Mouse (Mus musculus) stomach, postnatal 0 days (tissue): Measurements from ENCODE around the gene Tmem121. TPM values are rescaled to one million over a fixed set of nuclear protein-coding genes. Genes with fewer than 3 reads are reported as not detected.

Experiments used
- ATAC-seq: fragments of 200-750 bp; cut with Nextera tagmentation; 2 replicates; pipeline ENCODE4 v1.8.0; 2017; ENCODE audit not compliant: low FRiP score, low TSS enrichment
- DNase-seq: peaks from one replicate; pipeline ENCODE4 v3.0.0-alpha.2; 2016; ENCODE audit warnings: low spot score
- H3K27ac ChIP-seq: fragments of 300-500 bp; sonication (generic); replicated peaks from 2 replicates; pipeline ENCODE4 v1.5.1; 2014; ENCODE audit warnings: mild to moderate bottlenecking, control low read depth
- H3K27me3 ChIP-seq: fragments of 300-500 bp; sonication (generic); 2 replicates; pipeline ENCODE4 v1.6.1; 2014; ENCODE audit warnings: low read length; ENCODE audit not compliant: control insufficient read depth, insufficient read depth
- H3K36me3 ChIP-seq: fragments of 300-500 bp; sonication (generic); 2 replicates; pipeline ENCODE4 v1.6.1; 2014; ENCODE audit warnings: low read length, mixed read lengths; ENCODE audit not compliant: control insufficient read depth, insufficient read depth
- H3K4me1 ChIP-seq: fragments of 300-500 bp; sonication (generic); replicated peaks from 2 replicates; pipeline ENCODE4 v1.6.1; 2014; ENCODE audit warnings: antibody characterized with exemption; ENCODE audit not compliant: control insufficient read depth, insufficient read depth
- H3K4me2 ChIP-seq: fragments of 300-500 bp; sonication (generic); replicated peaks from 2 replicates; pipeline ENCODE4 v1.6.1; 2014; ENCODE audit warnings: low read depth, mild to moderate bottlenecking, control low read depth, moderate library complexity
- H3K4me3 ChIP-seq: fragments of 300-500 bp; sonication (generic); 2 replicates; pipeline ENCODE4 v1.5.1; 2014; ENCODE audit warnings: low read depth, low read length, control low read depth
- H3K9ac ChIP-seq: fragments of 300-500 bp; sonication (generic); 2 replicates; pipeline ENCODE4 v1.6.1; 2014; ENCODE audit warnings: mild to moderate bottlenecking, low read length, control low read depth, mixed read lengths
- H3K9me3 ChIP-seq: fragments of 300-500 bp; sonication (generic); 2 replicates; pipeline ENCODE4 v1.6.1; 2016; ENCODE audit warnings: low read length; ENCODE audit not compliant: control insufficient read depth
- CTCF ChIP-seq: IDR thresholded peaks from 2 replicates; pipeline ENCODE4 v1.5.1; 2016; ENCODE audit warnings: antibody characterized with exemption, low read depth, mild to moderate bottlenecking, moderate library complexity
- EP300 ChIP-seq: optimal IDR thresholded peaks from 2 replicates; pipeline ENCODE3; 2016; ENCODE audit warnings: antibody characterized with exemption
- WGBS: fragments of 180-500 bp; shearing (Covaris S2); extraction: QIAGEN DNeasy Blood & Tissue Kit; methylation state at CpG from one replicate; pipeline ENCODE4 v1.1.7; 2014; 5-methylcytosine and 5-hydroxymethylcytosine counted together
- polyA plus RNA-seq: library from polyadenylated mRNA; unstranded; fragments of >200 nt; fragmentation: Nextera tagmentation; extraction: Ambion mirVana; gene quantifications from 2 replicates; pipeline ENCODE4 v1.2.1, GENCODE M21; 2015

Gene Tmem121
- polyA plus RNA-seq, 1 experiment from 2014 or later, result 4.6 TPM

GRCm38 (mm10) chr12:113176960-113177725 lies 8.6 kb upstream of the Tmem121 start:
- 81% methylated on average over 18 of the region's 18 CpGs for WGBS
- no peaks in the 10 kb centered on the region for H3K9me3 ChIP-seq
- DNase-seq, result peak; percentile 44
- H3K9ac ChIP-seq, result no peak overlapping the region
- no peak overlapping the region for H3K4me3 ChIP-seq
- H3K4me1 ChIP-seq, result no peaks in the 10 kb centered on the region
- no peak overlapping the region for H3K27ac ChIP-seq
- TF ChIP-seq CTCF, result no peak
- TF ChIP-seq EP300, result no peak
- H3K36me3 ChIP-seq, result no peaks in the 10 kb centered on the region
- peak; percentile 80 for ATAC-seq
- no peaks in the 10 kb centered on the region for H3K27me3 ChIP-seq
- no peak overlapping the region for H3K4me2 ChIP-seq

DNA sequence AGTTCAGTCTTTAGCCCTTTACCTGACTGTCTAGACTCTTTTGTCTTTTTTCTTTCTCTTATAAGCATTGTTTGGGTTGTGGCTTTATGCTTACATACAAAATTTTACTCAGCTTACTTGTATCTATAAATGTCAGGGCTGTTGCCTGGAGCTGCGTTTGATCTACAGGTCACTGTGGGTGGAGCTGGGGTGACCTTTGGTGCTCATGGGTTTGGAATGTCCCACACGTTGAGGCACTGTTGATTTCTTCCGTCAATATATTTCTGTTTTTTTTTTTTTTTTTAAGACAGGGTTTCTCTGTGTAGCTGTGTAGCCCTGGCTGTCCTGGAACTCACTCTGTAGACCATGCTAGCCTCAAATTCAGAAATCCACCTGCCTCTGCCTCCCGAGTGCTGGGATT lies 4.7 kb upstream of the Tmem121 start:
- no peaks in the 10 kb centered on the region for H3K9me3 ChIP-seq
- H3K27ac ChIP-seq, result no peak overlapping the region
- DNase-seq (no peak), ATAC-seq (no peak)
- H3K9ac ChIP-seq, result no peak overlapping the region
- no peak overlapping the region for H3K4me2 ChIP-seq
- TF ChIP-seq CTCF, result no peak
- 37% methylated on average over 4 of the region's 4 CpGs for WGBS
- no peaks in the 10 kb centered on the region; the same call in 1 of the 2 replicates for H3K27me3 ChIP-seq
- H3K36me3 ChIP-seq, result no peaks in the 10 kb centered on the region
- H3K4me1 ChIP-seq, result no peaks in the 10 kb centered on the region
- H3K4me3 ChIP-seq, result no peak overlapping the region

DNA sequence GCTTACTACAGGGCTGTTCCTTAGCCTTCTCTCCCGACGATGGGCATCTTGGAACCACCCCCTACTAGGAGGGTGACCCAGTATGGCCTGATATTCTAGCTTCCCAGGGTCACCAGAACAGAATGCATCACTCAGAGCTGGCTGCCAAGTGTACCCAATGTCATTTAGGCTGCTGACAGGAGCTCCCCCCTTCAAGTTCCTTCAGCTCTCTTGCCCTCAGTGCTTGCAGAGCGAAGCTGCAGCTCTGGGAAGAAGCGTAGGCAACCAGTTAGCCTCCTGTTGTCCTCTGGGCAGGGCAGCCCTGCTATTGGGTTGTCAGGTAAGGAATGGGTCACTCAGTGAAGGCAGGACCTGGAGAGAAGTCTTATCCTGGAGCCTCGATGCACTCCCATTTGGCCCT lies 785 bp upstream of the Tmem121 start:
- H3K4me1 ChIP-seq, result peaks cover 2% of the 10 kb centered on the region
- no peak overlapping the region for H3K9ac ChIP-seq
- no peak overlapping the region for H3K4me3 ChIP-seq
- TF ChIP-seq CTCF (no peak), EP300 (no peak)
- H3K36me3 ChIP-seq, result no peaks in the 10 kb centered on the region
- H3K27ac ChIP-seq, result no peak overlapping the region
- H3K4me2 ChIP-seq, result no peak overlapping the region
- no peak for ATAC-seq
- no peak for DNase-seq
- no peaks in the 10 kb centered on the region; the same call in 1 of the 2 replicates for H3K27me3 ChIP-seq
- no peaks in the 10 kb centered on the region for H3K9me3 ChIP-seq
- WGBS, result 68% methylated on average over 5 of the region's 5 CpGs

DNA sequence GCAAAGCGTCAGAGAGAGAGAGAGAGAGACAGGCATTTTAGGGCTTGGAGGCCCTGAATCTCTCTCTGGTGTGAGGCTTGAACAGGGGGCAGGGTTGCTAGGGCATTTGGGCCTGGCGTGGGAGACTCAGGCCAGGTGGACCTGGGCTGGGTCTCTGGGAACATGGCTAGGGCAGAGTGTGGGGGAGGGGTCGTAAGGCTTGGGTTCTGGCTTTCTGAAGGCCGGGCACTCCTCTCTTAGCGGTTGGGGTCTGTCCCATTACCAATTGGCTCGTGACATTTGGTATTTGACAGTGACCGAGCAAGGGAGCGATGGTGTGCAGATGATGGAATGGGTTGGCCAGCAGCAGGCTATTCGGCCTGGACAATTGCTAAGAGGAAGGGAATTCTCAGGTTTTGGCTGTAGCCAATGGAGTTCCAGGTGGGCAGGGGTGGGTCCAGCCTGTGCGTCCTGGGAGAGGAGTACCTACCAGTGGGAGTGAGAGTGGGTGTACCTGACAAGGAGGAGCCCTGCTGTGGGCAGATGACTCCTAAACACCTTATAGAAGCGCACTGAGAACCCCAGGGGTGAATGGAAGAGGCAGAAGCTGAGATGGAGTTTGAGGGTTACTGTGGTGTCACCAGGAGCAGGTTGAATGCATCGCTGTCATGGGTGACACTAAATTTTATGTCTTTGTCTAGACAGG lies 738 bp downstream of the Tmem121 start:
- Histone ChIP-seq H3K9me3 (no peaks in the 10 kb centered on the region), H3K9ac (peak overlapping the region; percentile 63), H3K36me3 (no peaks in the 10 kb centered on the region), H3K27me3 (no peaks in the 10 kb centered on the region; the same call in 1 of the 2 replicates), H3K4me1 (peaks cover 2% of the 10 kb centered on the region), H3K4me3 (peak overlapping the region; percentile 56), H3K4me2 (peak overlapping the region; percentile 74), H3K27ac (no peak overlapping the region)
- ATAC-seq, result no peak
- DNase-seq, result no peak
- TF ChIP-seq EP300 (no peak), CTCF (no peak)
- 50% methylated on average over 12 of the region's 12 CpGs for WGBS

GRCm38 (mm10) chr12:113187011-113187375 lies 1.3 kb downstream of the Tmem121 start:
- TF ChIP-seq CTCF (no peak), EP300 (no peak)
- peak overlapping the region; percentile 66 for H3K4me2 ChIP-seq
- WGBS, result 51% methylated on average over 4 of the region's 4 CpGs
- no peaks in the 10 kb centered on the region; the same call in 1 of the 2 replicates for H3K27me3 ChIP-seq
- no peak overlapping the region for H3K9ac ChIP-seq
- peak overlapping the region; percentile 37; the same call in 1 of the 2 replicates for H3K4me3 ChIP-seq
- H3K4me1 ChIP-seq, result peaks cover 2% of the 10 kb centered on the region
- H3K27ac ChIP-seq, result no peak overlapping the region
- ATAC-seq (no peak), DNase-seq (no peak)
- H3K36me3 ChIP-seq, result no peaks in the 10 kb centered on the region
- H3K9me3 ChIP-seq, result no peaks in the 10 kb centered on the region
